Mouse (Mus musculus) left cerebral cortex, adult 2 months (tissue): ENCODE results near the gene Btd. TPM values are rescaled to one million over a fixed set of nuclear protein-coding genes. Genes with fewer than 3 reads are reported as not detected.
"Not testable (repeated sequence)": the region's sequence is repeated elsewhere in the genome, so short reads cannot be mapped to it uniquely, and the experiment has no call there.

Experiments
- DNase-seq, 2 experiments: peaks; one replicate each; pipeline ENCODE4 v3.0.0; 2021 to 2022; ENCODE audit warnings: low spot score in 2 of 2, mixed read lengths in 1 of 2; ENCODE audit errors: extremely low spot score in 1 of 2
- H3K27ac ChIP-seq: fragments of 200-600 bp; 2 replicates; pipeline ENCODE4 v1.8.1; 2022
- H3K4me3 ChIP-seq: fragments of 200-600 bp; 2 replicates; pipeline ENCODE4 v1.8.1; 2022
- CTCF ChIP-seq: fragments of 200-600 bp; IDR thresholded peaks from 2 replicates; pipeline ENCODE4 v1.8.1; 2022; ENCODE audit warnings: antibody characterized with exemption, mild to moderate bottlenecking, moderate library complexity
- intact Hi-C: fragments of 180-260 bp; cut with DNase I; formaldehyde crosslinking; loops from one replicate; pipeline ENCODE4 v1.15.1; 2025
- long read RNA-seq, 2 experiments: library from polyadenylated mRNA; stranded (forward); transcript quantifications; one replicate each; pipeline ENCODE4 v2.0.0; 2021; ENCODE audit warnings: borderline mapping rate in 2 of 2
- total RNA-seq, 2 experiments: library from RNA; stranded (reverse); gene quantifications; 2 replicates each; pipeline ENCODE4 v1.2.3; 2021

Btd gene
- total RNA-seq: 1 to 10 TPM; 8.4 to 8.8 TPM
- long read RNA-seq, experiment 1, transcript Btd-201 (4 exons, 2,324 nt): major isoform, 10 of 12 reads
- long read RNA-seq, experiment 1, partial matches to known transcripts: 1 of 12 reads
- long read RNA-seq, experiment 1, other reads (novel, unspliced or antisense): 1 of 12 reads
- long read RNA-seq, experiment 2, transcript Btd-201 (4 exons, 2,324 nt): major isoform, 14 of 15 reads
- long read RNA-seq, experiment 2, partial matches to known transcripts: 1 of 15 reads
- long read RNA-seq, experiment 2, other reads (novel, unspliced or antisense): 0 of 15 reads

DNA sequence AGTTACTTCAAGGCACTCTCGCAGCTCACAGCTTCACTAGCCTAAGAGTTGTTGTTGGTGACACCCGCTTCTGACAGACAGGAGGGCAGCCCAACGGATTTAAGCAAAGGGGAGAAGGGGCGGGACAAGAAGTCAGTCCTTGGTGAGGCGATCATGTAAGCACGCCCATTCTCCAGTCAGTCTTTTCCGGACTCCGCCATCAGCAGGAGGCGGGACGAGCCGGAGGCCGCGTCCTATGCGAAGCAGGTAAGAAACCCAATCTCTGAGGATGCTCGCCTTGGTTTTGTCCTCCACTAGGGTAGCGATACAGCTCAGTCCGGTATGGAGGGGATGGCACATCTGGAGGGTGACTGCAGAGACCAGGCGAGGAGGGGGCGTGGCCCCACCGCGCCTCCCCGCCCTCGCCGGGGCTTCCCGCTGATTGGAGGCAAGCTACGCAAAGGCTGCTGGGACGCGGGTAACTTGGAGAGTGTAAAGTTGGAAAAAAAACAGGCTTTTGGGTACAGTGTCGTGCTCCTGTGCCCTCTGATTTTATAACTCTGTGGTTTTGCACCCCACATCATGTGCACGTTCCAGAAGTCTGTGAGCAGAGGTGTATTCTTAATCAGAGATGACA lies at the start of gene Btd, which contains the start of gene Hacl1:
TSS of gene Btd (plus strand) at position 139 of the 616 bp plus-strand sequence.
TSS of gene Hacl1 (minus strand) at position 397 of the 616 bp plus-strand sequence.
- H3K4me3 ChIP-seq: peak within 1 kb of the TSS; percentile 63
- DNase-seq: peak; percentile 73 to 79
- intact Hi-C loops: no loop called here
- TF ChIP-seq CTCF: no peak; the same call in 1 of the 2 replicates
- H3K27ac ChIP-seq: peak within 1 kb of the TSS; percentile 87

DNA sequence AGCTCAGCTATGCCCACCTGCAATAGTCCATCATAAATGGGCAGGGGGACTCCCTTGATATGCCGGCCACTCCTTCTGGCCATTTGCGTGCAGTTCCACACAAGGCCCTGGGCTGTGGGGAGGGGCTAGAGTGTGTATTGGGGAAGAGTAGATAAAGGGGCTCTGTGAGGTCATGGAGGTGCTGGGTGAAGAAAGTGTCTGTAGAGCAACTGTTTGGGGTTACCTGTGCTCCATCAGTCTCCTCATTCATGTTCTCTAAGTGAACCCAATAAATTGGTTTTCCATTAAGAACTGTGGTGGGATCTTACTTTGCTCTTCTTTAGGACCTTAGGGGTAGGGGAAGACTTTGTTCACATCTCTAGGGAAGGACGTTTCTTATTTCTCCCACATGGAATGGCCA lies 49.6 kb upstream of the Btd start, which contains the start of gene Colq:
TSS of gene Colq (minus strand) at position 101 of the 400 bp plus-strand sequence.
- Histone ChIP-seq H3K27ac (no peak within 1 kb of the TSS), H3K4me3 (no peak within 1 kb of the TSS)
- TF ChIP-seq CTCF: no peak
- DNase-seq: no peak
- intact Hi-C loops: loop anchor here (5.0 kb wide), 1 partner anchor 59 kb away; no protein-coding TSS in a partner anchor

DNA sequence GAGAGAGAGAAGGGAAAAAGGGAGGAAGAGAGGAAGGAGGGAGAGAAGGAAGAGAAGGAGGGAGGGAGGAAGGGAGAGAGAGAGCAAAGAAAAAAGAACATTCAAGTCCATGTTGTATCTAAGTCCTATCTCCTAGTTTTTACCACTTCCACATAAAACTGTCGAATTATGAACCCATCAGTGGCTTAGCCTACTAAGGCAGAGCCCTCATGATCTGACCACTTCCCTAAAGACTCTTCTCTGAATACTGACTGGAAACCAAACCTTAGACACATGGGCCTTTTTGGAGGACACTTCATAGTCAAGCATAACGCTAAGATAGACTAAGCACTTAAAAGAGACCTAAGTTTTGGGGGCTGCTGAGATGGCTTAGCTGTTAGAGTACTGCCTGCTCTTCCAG lies 47.8 kb upstream of the Btd start:
- intact Hi-C loops: loop anchor here (5.0 kb wide), 1 partner anchor 61 kb away; no protein-coding TSS in a partner anchor
- TF ChIP-seq CTCF: no peak
- DNase-seq: no peak
- H3K4me3 ChIP-seq: no peak overlapping the region
- H3K27ac ChIP-seq: no peak overlapping the region

DNA sequence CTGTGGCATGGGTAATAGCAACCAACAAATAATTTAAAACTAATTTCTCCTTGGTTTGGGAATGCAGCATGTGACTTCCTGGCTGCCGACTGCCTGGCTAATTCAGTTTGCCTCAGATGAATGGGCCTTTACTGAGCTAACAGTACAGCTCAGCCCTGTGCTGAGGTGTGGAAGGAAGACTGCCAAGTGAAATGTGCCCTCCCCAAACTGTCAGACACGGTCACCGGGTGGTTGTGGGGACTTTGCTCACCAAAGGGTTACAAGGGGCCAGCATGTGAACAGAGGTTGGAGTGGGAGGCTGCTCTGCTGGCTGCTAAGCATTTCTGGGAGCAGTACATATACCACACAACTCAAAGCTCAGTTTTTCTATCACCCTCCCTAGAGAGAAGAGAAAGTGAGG lies 46.1 kb upstream of the Btd start:
- Histone ChIP-seq H3K27ac (no peak overlapping the region), H3K4me3 (no peak overlapping the region)
- no peak for TF ChIP-seq CTCF
- no peak for DNase-seq
- intact Hi-C loops: loop anchor here (5.0 kb wide), 1 partner anchor 62 kb away; no protein-coding TSS in a partner anchor

DNA sequence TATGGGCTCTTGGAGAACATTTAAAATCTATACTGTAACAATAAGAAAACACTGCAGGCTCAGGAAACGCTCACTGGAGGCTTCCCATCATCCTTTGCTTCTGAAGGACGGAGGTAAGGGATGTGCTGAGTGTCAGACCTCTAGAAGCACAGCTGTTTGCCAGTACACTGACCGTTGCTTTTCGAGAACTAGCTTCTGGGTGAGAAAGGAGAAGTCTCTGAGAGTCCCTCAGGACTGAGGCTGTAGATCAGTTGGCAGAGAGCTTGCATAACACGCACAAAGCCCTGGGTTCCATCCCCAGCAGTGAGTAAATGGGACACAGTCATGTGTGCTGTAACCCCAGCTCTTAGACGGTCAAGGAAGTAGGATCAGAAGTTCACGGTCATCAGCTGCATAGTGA lies 44.4 kb upstream of the Btd start:
- no peak for TF ChIP-seq CTCF
- H3K4me3 ChIP-seq: no peak overlapping the region
- no peak overlapping the region for H3K27ac ChIP-seq
- no peak for DNase-seq
- intact Hi-C loops: no loop called here

DNA sequence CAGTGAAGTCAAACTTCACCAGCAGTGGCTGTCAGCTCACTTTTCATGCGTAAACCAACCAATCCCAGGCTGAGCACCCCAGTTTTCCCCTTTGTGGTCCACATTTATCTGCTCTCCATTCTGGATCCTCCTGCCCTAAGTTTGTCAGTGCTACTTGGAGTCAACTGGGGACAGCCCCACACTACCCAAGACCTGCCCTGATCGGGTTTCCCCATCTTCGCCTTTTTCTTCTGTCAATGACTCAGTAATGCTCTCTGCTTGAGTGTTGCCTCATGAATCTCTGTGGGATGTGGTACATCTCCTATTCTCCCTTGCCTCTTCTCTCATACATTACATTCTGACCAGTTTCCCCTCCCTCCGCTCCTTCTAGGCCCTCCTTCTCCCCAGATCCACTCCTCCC lies 43.4 kb upstream of the Btd start:
- intact Hi-C loops: no loop called here
- no peak overlapping the region for H3K27ac ChIP-seq
- no peak overlapping the region for H3K4me3 ChIP-seq
- no peak for TF ChIP-seq CTCF
- no peak for DNase-seq

DNA sequence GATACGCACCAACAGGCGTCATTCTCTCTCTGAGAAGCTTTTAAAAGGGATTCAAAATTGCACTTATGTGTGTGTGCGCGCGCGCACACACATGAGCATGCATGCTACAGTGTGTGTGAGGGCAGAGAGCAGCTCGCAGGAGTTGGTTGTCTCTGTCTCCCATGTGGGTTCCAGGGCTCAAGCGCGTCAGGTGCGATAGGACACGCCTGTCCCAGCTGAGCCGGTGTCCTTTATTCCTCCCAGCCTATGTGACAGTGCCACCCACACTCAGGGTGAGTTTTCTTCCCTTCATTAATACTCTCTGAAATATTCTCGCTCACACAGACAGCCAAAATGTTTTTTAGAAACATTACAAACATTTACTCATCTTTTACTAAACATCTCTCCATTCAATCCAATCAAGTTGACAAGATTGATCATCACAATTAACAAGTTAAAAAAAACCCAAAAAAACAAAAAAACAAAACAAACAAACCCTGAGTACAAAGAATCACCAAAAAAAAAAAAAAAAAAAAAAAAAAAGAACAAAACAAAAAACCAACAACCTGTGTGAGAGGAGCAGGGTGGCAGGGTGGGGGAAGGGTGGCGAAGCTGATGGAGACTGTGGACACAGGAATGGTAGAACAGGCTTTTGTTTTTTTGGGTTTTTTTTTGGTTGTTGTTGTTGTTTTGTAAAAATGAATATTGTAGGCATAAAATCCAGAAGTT lies 38.8 kb upstream of the Btd start:
- intact Hi-C loops: no loop called here
- Histone ChIP-seq H3K4me3 (no peak overlapping the region), H3K27ac (no peak overlapping the region)
- no peak for TF ChIP-seq CTCF
- no peak for DNase-seq

DNA sequence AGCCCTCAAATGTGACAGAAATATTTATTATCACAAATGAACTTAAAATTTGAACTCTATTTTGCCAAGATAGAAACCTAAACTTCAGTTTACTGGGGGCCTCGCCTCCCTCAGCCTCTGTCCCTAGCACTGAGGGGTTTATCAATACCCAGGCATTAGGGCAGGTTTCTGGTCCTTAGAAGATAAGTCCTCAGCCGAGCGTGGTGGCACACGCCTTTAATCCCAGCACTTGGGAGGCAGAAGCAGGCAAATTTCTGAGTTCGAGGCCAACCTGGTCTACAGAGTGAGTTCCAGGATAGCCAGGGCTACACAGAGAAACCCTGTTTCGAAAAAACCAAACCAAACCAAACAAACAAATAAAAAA lies 38.2 kb upstream of the Btd start:
- H3K4me3 ChIP-seq, DNase-seq, H3K27ac ChIP-seq, intact Hi-C loops: not testable (repeated sequence)

DNA sequence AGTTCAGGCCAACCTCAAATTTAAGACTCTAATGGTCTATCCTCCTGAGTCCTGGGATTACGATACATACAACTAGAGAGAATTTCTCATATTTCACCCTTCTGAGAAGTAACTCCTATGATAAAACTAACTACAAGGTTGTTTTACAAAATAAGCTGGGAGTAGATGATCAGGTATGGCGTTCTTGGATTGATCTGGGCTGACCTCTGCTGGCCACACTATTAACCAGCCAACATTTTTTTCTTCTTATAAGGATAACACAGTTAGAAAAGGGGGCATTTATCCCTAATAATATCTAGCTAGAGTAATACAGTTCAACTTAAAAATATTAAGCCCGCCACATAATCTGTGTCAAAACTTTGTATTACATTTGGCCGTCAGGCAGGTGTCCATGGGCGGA lies 35.9 kb upstream of the Btd start:
- TF ChIP-seq CTCF: peak; percentile 53
- intact Hi-C loops: loop anchor here (2.0 kb wide), 1 partner anchor 86 kb away; no protein-coding TSS in a partner anchor
- DNase-seq: no peak
- H3K4me3 ChIP-seq: no peak overlapping the region
- no peak overlapping the region for H3K27ac ChIP-seq

DNA sequence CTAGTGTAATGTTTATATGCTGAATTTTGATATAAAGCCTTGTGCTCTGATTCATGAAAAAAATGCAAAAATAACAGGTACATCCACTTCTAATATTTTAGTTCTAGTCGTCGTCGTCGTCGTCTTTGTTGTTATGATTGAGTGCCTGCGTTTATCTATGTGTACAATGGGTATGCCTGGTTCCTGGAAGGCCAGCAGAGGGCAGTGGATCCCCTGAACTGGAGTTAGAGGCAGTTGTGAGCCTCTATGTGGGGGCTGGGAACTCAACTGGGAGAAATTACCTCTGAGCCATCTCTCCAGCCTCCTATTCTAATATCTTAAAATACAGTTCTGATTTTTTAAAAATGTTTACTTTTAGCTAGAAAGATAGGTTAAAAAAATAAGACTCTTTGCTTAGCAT lies 35.3 kb upstream of the Btd start:
- intact Hi-C loops: loop anchor here (2.0 kb wide), 1 partner anchor 87 kb away; no protein-coding TSS in a partner anchor
- H3K4me3 ChIP-seq: no peak overlapping the region
- H3K27ac ChIP-seq: no peak overlapping the region
- no peak for DNase-seq
- no peak; the same call in none of the 2 replicates for TF ChIP-seq CTCF

DNA sequence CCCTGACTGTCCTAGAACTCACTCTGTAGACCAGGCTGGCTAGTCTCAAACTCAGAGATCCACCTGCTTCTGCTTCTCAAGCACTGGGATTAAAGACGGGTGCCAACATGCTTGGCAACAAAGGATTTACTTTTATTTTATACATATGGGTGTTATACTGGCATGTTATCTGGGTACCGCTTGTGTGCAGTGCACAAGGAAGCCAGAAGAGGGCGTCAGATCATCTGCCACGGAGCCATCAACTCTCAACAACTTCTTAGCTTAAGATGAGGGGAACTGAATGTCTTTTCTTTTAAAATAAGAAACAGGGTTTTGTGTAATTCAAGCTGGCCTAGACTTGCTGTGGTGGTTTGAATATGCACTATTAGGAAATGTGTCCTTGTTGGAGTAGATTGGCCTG lies 28.8 kb upstream of the Btd start:
- intact Hi-C loops: no loop called here
- no peak overlapping the region for H3K4me3 ChIP-seq

DNA sequence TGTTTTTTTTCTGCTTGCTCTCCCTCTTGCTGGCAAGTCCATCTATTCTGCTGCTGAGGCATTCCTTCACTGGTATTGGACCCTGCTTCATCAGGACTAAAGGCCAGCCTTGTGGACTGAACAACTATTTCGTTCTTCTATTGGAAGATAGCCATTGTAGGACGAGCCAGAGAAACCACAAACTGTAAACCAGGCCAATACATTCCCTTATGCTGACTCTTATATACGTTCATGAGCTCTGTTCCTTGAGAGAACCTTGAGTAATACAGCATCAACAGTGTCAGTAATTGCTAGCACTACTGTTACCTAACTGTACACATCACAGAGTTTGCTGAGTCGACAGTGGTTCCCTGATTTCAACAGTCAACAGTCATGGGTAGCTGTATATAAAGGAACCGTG lies 27.2 kb upstream of the Btd start:
- intact Hi-C loops: no loop called here
- no peak overlapping the region for H3K4me3 ChIP-seq
- no peak overlapping the region for H3K27ac ChIP-seq
- no peak for TF ChIP-seq CTCF
- no peak for DNase-seq

More for the DNA sequence above, 28.8 kb upstream of the Btd start:
- no peak overlapping the region for H3K27ac ChIP-seq
- no peak; the same call in 1 of the 2 replicates for TF ChIP-seq CTCF
- no peak for DNase-seq
